Mouse (Mus musculus) regulatory T cell (primary cell): ENCODE measurements around the gene Rsc1a1.

Source experiments
- in situ Hi-C: fragments of 300-600 bp; cut with MboI, MseI; formaldehyde crosslinking; loops from one replicate; pipeline ENCODE4 v1.15.1; 2025; ENCODE audit warnings: high pct_unique_total_duplicates

The Rsc1a1 gene

DNA sequence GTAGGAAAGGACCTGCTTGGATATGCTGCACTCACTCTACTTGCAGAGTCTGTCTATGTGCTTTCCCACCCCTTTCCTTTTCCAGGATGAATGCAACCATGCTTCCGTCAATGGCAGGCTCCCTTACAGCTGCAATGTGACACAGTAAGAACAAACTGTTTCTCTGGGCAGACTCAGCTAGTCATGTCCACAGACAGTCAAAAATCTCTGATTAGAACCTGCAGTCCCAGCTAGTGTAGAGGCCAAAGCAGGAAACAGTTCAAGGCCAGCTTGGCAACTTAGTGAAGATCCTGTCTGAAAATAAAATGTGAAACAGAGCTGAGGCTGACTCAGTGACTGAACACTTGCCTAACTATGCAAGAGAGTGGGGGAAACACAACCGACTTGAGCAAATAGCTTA lies 19.2 kb upstream of the Rsc1a1 start:
- in situ Hi-C loops = no loop called here

DNA sequence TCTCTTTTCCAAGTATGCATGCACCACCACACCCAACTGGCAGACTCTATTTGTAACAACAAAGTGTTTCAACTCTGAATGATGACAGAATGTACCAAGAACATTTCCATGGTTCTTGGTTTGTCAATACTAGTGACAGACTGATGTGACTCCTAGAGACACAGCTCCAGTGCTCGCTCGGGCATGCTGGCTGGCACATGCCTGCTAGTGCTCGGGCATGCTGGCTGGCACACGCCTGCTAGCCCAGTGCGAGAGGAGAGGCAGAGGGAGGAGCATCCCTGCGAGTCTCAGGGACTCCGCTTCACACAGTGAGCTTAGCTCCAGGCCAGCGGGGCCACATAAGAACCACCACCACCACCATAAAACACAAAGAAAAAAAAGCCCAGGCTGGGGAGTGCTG lies 9.3 kb upstream of the Rsc1a1 start:
- in situ Hi-C loops = no loop called here

DNA sequence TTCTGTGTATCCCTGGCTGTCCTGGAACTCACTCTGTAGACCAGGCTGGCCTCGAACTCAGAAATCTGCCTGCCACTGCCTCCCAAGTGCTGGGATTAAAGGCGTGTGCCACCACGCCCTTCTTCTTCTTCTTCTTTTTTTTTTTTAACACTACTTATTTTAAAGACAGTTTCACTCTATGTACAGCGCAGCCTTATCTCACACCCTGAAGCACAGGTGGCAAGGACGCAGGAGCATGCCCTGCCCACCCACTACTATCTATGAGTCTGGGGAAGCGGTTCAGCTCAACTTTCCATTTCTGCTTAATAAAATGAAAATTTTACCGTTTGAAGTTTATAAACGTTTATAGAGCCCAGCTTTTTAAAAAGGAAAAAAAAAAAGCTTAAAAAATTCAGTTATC lies 3.1 kb upstream of the Rsc1a1 start:
- in situ Hi-C loops = no loop called here

DNA sequence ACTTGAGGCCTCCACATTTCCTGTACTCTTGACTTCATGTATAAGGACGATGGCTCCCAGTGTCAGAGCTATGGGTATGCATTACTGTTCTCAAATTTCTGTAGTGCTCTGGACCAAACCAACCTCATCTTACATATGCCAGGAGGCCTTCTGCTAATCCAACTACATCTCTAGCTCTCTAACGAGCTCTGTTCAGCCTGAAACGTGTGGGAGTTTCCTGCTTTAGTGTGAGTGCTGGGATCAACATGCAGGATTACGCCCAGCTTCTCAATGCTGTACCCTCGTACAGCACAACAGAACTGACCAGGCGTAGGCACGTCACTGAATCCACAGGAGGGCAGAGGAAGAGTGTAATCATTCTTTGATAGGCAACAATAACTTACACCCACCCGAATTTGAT lies 1.1 kb upstream of the Rsc1a1 start:
- in situ Hi-C loops = no loop called here

DNA sequence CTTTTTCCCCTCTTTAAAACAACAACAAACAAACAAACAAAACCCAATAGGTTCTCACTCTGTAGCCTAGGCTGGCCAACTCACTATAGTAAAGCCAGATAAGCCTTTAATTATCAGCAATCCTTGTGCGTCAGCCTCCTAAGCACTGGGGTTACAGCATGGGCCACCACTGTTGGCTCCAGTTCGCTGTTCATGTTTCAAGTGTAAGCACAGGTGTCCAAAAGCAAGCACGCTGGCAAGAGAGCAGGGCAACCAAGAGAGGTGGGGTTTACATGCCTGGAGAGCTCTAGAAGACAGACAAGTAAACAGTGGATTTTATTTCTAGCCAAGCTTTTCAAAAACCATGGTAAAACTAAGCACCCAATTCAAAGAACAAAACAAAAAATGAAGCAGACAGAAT lies 694 bp upstream of the Rsc1a1 start:
- in situ Hi-C loops = no loop called here

DNA sequence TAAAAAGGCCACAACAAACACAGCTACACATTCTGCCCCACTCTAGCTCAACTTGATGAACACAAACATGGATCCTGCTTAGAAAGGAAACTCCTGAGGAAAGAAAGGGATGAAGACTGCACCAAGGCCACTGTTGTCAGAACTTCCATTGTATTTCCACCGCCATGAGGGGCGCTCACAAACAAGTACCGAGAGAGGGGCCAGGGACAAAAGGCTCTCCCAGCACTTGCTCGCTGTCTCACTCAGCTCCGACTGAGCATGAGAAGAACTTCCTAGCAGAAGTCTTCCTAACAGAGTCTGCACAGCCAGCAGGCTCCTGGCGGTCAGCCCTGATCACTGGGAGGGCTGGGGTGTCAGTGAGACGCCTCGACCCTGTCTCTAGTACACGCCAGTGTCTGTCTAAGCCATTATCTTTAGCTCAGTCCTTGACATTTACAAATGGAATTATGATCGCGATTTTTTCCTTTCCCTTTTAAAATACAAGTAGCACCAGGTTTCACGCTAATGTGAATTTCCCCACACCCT lies 2.6 kb downstream of the Rsc1a1 start:
- in situ Hi-C loops = no loop called here

DNA sequence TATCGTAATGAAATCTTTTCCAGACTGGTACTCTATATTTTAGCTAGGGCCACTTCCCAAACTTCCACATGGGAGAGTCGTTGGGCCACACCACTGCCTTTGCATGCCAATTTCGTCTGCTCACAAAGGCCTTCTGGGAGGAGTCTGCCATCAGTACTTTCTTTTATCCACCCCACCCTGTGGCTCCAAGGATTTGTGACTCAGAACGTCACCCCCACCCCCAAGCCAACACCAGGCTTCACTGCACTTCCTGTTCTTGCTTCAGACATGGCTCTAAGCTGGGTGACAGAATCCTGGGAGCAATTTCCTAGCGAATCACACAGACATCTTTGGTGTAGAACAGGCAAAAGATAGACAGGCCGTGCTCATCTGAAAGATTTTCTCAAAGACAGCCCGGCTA lies 3.6 kb downstream of the Rsc1a1 start:
- in situ Hi-C loops = no loop called here

DNA sequence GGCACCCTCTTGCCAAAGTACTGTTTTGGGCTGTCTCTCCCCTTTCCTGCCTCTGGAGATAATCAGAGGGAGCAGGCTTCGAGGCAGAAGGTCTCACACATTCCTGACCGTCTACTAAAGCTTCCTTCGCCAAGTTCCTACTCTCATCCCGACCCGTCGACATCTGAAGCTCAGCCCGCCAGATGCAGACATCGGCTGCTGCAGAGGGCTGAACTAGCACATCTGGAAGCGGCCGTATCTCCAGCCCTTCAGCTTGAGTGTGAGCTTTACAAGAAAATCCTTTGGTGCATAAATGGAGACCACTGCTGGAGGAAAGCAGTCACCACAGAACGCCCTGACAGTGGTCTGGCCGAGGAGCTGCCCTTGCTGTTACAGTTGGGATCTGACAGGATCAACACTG lies 4.5 kb downstream of the Rsc1a1 start:
- in situ Hi-C loops = no loop called here

DNA sequence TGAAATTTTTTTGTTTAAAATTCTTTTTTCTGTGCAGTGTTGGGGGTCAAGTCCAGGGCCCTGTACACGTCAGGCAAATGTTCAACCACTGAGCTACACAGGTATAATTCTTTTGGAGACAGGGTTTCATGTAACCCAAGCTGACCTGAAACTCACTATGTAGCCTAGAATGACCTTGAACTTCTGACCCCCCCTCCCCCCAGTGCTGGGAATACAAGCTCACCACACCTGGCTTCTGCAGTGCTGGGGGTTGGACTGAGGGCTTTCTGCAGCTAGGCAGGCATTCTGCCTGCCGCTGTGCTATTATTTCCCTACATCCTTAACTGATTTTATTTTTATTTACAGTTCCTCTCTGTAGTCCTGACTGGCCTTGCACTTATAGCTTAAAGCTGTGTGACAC lies 6.4 kb downstream of the Rsc1a1 start:
- in situ Hi-C loops = no loop called here

DNA sequence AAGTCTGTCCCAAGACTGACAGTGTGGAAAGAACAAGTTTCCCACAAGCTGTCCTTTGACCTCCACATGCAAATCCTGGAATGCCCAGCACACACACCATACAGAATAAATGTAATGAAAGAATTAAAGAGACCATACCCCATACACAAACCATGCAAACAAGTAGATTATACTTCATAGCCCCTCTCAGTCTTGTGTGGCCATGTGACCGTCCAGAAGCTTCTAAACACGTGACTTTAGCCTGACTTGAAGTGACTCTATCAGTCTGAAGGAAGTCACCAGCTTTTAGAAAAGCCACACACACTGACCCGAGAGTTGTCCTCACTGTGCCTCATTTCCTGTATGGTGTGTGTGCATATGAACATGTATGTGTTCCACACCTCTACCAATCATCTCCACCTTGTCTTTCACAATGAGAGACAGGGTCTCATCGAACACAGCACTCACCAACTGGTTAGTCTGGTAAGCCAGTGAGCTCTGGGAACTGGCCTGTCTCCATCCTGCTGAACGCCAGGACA lies 8.9 kb downstream of the Rsc1a1 start:
- in situ Hi-C loops = no loop called here

DNA sequence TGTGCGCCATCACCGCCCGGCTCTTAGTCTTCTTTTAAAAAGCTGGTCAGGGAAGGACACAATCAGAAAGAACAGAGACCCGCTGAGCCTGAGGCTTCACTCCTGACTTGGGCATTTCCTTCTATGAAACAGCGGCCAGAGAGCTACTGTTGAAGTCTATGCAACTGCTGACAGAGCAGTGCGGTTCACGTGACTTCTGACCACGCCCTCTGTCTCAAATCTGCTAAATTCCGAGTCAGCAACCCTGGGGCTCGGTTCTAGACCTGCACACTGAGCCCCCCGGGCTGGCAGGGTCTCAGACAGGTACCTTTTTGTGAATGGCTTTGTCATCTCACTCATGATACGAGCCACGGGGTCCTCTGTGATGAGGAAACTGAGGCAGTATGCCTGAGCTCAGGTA lies 13.1 kb downstream of the Rsc1a1 start:
- in situ Hi-C loops = no loop called here

DNA sequence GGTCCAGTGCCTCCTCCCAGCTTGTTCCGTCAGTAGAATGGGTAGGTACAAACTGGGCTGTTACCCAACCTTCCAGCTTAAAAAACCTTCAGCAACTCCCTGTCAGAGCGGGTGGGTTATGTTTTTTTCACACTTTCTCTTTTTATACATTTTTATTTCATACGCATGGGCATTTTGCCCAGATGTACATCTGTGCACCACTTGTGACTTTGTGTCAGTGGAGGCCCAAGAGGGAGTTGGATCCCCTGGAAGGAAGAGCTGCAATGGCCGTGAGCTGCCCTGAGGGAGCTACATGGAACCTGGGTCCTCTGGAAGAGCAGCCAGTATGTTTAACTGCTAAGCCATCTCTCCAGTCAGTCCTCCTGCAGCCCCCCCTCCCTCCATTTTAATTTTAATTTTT lies 14.0 kb downstream of the Rsc1a1 start:
- in situ Hi-C loops = no loop called here

DNA sequence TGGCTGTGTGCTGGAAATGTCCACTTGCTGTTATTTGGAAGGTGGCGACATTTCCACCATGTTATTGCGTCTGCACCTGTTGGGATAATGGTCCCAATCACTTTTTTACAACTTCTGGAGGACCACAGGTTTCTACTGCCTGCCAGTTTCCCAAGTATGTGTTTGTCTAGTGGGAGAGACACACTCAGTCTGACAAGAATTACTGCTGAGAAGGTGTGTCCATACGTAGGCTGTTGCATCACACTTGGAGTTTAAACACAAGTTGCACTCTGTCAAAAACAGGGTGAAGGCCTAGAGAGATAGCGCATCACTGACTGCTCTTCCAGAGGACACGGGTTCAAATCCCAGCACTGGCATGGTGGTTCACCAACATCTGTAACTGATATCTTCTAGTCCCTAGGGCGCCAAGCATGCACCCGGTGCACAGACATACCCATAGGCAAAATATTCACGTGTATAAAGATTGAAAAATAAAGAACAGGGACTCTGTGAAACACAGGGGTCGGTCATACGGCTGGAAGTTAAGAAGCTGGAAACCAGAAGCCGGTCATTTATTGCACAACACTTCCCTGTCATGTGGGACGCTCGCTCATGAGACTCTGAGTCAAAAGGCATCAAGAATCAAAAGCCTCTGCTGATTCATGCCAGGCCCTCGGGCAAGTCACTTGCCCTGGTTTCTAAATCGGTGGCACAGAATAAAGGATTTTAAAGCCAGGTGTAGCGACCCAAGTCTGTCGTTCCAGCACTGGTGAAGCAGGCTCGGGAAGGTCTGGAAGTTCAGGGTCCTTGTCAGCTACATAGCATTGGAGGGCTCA lies 15.3 kb downstream of the Rsc1a1 start:
- in situ Hi-C loops = loop anchor here (10.0 kb wide), 1 partner anchor 1645 kb away; no protein-coding TSS in a partner anchor

DNA sequence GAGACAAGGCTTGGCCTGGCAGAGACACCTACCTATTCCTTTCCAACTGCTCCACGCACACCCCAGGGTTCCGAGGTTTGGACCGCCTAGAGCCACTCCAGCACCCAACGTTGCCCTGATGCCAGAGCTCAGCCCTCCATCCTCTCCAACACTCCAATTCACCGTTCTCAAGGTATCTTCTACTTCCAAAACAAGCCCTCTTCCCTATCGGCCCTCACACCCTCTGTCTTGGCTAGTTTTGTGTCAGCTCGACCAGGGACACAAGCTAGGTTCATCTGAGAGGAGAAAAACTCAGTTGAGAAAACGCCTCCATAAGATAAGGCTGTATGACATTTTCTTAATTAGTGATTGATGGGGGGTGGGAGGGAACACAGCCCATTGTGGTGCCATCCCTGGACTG lies 20.6 kb downstream of the Rsc1a1 start, which contains the start of gene Plekhm2:
Gene Plekhm2, minus strand, starts transcription at position 101 of the 400 bp plus-strand sequence.
- in situ Hi-C loops = loop anchor here (10.0 kb wide), 1 partner anchor 1640 kb away; no protein-coding TSS in a partner anchor

DNA sequence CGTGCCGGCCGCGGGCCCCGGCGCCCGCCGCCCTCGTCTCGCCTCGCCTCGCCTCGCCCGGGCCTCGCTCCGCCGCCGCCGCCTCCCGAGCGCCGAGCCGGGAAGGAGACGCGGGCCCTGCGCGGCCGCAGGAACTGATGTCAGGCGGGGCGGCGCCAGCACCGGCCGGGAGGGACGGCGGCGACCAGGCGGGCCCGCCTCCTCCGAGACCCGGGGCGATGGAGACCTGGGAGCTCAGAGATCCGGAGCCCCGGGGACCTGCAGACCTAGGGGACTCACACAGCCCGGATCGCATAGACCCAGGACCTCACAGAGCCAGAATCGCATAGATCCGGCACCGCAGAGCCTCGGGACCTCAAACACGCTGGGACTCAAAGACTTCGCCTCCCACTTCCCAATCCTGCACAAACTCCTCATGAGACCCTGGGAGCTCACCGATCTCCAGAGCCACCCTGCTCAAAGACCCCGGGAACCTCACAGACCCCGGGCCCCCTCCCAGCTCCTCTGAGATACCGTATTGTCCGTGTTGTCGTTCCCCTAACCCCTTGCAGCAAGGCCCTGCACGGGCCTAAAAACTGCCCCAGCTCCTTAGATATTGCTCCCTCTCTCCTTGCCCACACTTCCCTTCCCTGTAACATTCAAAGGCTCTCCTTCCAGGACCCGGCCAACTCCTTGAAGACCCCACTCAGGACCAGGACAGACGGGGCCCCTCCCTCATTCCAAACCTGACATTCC lies 21.2 kb downstream of the Rsc1a1 start:
- in situ Hi-C loops = loop anchor here (10.0 kb wide), 1 partner anchor 1639 kb away; no protein-coding TSS in a partner anchor

DNA sequence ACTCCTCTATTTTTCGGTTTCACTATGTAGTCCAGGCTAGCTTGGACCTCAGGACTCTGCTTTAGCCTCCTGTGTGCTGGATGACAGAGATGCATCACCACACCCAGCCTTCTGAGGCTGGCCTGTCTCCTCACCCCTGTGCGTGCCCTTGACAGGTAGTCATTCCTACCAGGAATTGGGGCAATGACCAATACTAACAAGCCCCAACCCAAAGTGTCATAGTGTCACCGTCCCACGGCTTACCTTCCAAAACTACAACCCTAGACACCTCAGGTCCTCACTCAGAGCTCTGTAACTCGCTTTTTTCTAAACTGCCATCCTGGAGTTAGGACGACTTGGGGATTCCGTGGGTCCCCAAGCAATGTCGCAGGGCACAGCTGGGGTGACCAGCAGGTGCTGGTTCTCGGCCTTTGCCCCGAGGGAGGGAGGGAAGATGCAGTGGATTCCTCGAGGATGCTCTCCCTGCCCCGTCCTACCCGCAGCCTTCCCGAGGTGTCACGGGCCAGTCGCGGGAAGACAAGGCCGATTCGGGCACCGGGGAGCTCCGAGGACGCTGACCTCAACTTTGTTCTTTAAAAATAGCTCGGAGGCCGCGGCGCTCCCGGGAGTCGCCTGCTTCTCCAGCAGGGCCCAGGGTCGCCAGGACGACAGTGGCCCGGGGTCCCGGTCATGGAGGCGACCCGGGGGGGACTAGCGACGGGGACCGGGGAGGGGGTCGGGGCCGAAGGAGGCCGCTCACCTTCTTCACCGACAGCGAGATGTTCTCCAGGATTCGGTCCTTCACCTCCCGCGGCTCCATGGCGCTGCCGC lies 22.1 kb downstream of the Rsc1a1 start:
- in situ Hi-C loops = loop anchor here (10.0 kb wide), 1 partner anchor 1639 kb away; no protein-coding TSS in a partner anchor

DNA sequence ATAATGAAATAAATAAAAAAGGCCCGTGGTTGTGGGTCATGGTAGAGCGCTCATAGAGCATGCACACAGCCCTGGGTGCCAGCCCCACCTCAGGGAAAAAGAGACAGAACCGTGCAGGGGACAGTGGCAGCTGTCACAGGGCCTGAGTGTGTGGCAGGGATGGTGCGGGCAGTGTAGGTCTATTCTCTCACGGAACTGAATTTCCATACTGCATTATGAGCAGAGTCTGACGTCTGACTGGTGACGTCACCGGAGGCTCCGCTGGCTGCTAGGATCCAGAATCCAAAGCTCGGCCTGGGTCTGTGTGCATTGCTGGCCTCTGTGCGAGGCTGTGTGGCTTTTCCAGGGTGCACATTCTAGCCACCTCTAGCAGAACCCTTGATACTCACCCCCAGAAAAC lies 24.5 kb downstream of the Rsc1a1 start:
- in situ Hi-C loops = loop anchor here (10.0 kb wide), 1 partner anchor 1636 kb away; no protein-coding TSS in a partner anchor

DNA sequence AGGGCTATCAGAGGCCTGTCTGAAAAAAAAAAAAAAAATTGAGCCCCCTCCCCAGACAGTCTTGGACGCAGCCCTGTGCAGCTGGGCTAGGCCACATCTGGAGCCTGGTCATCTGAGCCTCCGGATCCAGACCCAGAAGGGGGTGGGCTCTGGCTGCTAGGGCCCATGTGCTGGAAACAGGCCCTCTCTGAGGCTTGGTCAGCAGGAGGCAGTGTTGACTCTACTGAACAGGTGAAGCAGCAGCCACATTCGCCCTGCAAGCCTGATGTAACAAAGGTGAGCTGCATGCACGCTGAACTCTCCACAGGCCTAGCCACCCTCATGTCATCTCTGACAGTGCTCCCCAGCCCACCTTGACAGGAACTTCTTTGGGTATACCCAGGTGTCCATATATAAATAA lies 25.7 kb downstream of the Rsc1a1 start:
- in situ Hi-C loops = loop anchor here (10.0 kb wide), 2 partner anchors 1635 to 1755 kb away; partner anchors contain the start of gene Pramef8

DNA sequence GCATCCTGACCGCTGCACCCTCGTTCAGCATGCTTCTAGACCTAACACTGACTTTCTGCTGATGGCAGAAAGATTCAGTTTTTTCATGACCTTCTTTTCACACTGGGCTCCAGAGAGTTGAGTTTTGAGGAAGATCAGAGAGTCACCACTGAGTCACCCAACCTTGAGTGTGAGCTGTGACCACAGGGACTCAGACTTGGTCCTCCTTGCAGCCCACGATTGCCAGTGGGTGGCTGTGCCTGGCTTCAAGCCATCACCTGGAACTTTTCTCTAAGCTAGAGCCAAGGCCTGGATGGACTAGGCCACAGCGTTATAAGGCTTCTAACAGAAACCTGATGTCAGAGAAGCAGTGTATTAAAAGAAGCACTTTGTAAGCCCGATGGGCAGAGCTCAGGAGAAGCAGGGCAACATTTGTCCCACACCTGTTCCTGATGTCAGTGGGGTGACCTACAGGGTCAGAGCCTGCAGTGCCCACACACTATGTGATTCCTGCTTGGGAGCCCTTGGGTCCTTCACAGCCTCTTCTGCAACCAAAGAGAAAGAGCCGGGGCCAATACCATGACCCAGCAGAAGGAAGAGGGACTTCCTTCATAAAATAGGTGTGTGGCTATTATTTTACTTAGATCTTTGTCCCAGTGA lies 26.4 kb downstream of the Rsc1a1 start:
- in situ Hi-C loops = loop anchor here (10.0 kb wide), 1 partner anchor 1756 kb away; the partner anchor contains the start of gene Pramef8

DNA sequence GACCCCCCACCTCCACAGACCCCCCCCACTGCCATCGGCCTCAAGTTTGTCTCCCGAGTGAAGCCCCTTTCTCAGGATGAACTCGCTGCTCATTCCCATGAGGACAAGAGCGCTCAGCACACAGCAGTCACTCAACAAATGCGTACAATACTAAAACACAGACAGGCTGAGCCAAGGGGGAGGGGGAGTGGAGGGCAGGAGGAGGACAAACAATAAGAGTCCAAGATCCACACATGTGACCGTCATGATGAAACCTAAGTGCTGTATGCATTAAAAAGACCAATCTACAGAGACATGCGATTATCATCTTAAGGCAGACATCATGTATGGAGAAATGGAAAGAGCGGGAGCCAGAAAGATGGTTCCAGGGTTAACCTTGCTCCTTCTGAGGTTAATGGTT lies 28.5 kb downstream of the Rsc1a1 start:
- in situ Hi-C loops = loop anchor here (10.0 kb wide), 1 partner anchor 1758 kb away; the partner anchor contains the start of gene Pramef8
